Mouse (Mus musculus): Measurements from ENCODE around the gene Rxrb. TPM values are rescaled to one million over a fixed set of nuclear protein-coding genes. Genes with fewer than 3 reads are reported as not detected.

Rxrb gene
- polyA plus RNA-seq, 1 experiment from 2014 or later, result 54.8 TPM

DNA sequence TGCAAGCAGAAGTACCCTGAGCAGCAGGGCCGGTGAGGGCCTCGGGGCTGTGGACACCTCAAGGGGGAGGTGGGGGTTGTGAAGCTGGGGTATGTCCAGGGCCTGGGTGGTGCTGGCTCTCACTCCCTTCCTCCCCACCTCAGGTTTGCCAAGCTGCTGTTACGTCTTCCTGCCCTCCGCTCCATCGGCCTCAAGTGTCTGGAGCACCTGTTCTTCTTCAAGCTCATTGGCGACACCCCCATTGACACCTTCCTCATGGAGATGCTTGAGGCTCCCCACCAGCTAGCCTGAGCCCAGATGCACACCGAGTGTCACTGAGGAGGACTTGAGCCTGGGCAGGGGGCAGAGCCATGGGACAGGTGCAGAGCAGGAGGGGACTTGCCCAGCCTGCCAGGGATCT lies 5.6 kb downstream of the Rxrb start:
- ATAC-seq (ENCODE audit: low FRiP score), result no peak
- Histone ChIP-seq H3K27ac (no peak overlapping the region), H3K36me3 (replicated peaks) (peaks cover 45% of the 10 kb centered on the region), H3K4me3 (replicated peaks) (0 out of 2 replicates have a peak overlapping the region, but pooled peaks have one; percentile 1), H3K27me3 (peaks cover 22% of the 10 kb centered on the region), H3K4me2 (no peak overlapping the region), H3K4me1 (peaks cover 53% of the 10 kb centered on the region), H3K9ac (no peak overlapping the region), H3K9me3 (no peaks in the 10 kb centered on the region)
- WGBS, result 94% methylated on average over 7 of the region's 7 CpGs

DNA sequence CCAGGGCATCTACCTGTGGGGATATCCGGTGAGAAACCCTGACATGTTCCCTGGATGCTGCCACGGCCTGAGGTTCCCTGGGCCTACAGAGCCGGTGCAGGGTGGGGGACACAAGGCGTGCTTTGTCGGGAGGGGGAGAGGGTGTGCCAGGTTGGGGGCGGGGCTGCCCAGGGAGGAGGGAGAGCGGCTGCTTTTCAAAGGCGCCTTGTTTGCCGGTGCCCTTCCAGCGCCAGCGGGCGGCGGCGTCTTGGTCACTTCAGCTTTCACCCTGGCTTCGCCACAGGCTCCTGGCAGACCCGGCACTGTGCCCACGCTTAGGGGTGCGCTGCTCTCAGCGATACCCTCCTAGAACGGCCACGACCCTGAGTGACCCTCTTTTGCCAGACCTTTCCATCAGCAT lies 6.8 kb downstream of the Rxrb start:
- Histone ChIP-seq H3K4me1 (peaks cover 43% of the 10 kb centered on the region), H3K27me3 (peaks cover 23% of the 10 kb centered on the region), H3K4me2 (peak overlapping the region; percentile 61), H3K9me3 (no peaks in the 10 kb centered on the region), H3K4me3 (replicated peaks) (peak overlapping the region; percentile 28), H3K36me3 (replicated peaks) (peaks cover 45% of the 10 kb centered on the region), H3K9ac (peak overlapping the region; percentile 55), H3K27ac (peak overlapping the region; percentile 65; the same call in 1 of the 2 replicates)
- 12% methylated on average over 16 of the region's 21 CpGs for WGBS
- peak; percentile 53 for ATAC-seq (ENCODE audit: low FRiP score)

DNA sequence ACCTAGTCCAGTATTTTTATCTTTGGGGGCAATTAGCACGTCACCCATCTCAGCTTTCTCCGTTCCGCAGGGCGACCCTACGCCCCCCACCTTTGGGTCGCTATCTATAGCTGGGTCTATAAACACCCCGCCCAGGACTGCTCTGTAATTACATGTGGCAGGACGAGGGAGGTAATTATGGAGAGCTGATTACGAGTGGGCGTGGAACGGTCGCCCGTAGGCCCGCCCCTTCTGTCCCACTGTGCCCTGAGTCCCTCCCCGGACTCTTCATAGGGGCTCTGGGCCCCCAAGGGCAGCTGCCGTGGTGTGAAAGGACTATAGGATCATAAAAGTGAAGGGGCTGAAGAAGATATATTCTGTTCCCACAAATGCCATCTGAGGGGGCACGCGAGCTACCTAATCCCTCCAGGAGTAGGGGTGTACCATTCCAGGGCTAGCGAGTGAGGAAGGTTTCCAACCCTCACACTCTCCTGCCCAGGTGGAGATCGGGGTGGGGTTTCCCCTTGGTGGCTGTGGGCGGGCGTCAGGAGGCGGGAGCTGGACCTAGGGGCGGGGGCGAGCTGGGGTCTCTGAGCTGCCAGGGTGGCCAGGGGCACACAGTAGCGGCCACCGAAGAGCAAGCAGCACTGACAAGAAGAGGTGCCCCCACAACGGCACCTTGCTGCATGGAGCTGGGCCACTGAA lies 7.4 kb downstream of the Rxrb start, which contains the start of gene Col11a2:
Gene Col11a2 (plus strand): TSS at position 560 of the 684 bp plus-strand sequence.
- H3K4me3 ChIP-seq (replicated peaks), result peak within 1 kb of the TSS; percentile 28
- H3K9me3 ChIP-seq, result no peaks in the 10 kb centered on the region
- peak within 1 kb of the TSS; percentile 65; the same call in 1 of the 2 replicates for H3K27ac ChIP-seq
- ATAC-seq (ENCODE audit: low FRiP score), result peak; percentile 66
- WGBS, result 7% methylated on average over 28 of the region's 28 CpGs
- peaks cover 41% of the 10 kb centered on the region for H3K36me3 ChIP-seq (replicated peaks)
- H3K4me1 ChIP-seq, result peaks cover 37% of the 10 kb centered on the region
- peaks cover 23% of the 10 kb centered on the region for H3K27me3 ChIP-seq
- peak within 1 kb of the TSS; percentile 61 for H3K4me2 ChIP-seq
- peak within 1 kb of the TSS; percentile 55 for H3K9ac ChIP-seq

DNA sequence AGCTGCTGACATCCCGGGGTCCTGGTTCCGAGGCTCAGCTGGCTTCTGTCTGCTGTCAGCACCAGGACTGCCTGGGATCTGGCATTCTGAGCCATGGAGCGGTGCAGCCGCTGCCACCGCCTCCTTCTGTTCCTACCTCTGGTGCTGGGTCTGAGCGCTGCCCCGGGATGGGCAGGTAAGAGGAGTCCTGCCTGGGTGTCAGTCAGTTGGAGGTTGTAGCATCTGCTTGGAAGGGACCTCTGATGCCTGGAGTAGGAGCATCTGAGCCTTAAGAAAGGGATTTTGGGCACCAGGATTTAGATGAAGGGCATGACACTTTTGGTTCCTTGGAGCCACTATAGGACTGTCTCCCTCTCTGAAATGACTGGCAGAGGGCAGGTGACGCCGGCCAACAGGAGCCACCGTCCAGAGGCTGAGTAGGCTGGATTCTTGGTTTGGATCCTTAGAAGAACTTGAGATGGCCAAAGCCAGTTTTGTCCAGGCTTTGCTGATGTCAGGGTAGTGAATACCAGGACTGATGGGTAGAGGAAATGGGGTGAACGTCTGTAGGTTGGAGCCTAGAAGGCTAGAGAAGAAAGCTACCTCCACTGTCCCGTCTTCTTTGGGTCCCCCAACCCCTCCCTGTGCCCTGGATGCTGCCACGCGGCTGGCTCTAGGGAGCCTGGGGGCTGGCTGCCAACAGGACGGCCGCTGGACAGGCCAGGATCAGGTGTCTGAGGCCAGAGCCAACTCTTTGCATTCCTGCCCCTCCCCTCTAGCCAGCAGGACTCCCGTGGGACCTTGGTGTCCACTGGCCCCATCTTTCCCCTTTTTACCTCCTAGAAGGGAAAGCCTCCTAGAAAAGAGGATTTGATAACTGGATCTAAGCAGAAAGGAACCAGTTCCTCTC lies 8.2 kb downstream of the Rxrb start:
- ATAC-seq (ENCODE audit: low FRiP score), result 0 out of 2 replicates have a peak, but pooled peaks have one; percentile 16
- peaks cover 23% of the 10 kb centered on the region for H3K27me3 ChIP-seq

DNA sequence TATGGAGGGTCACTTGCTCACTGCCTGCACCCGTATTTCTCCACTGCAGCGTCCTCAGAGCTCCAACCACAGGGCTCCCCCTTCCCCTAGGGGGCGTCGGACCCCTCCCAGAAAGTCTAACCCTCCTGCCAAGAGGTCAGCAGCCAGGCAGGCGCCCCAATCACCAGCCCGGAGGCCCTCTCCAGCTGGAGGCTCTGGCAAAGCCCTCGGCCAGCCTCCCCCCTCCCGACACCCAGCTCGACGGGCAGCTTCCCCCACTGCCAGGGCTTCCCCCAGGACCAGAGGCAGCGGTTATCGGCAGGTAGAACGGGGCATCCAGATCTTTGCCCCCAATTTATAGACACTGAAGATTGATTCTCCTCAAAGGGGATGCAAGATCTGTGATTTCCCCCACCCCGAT lies 14.3 kb downstream of the Rxrb start:
- no peak overlapping the region for H3K4me2 ChIP-seq
- H3K4me3 ChIP-seq (replicated peaks), result no peak overlapping the region
- no peak for ATAC-seq (ENCODE audit: low FRiP score)
- 0 out of 2 replicates have a peak, but pooled peaks cover 4% of the 10 kb centered on the region for H3K9me3 ChIP-seq
- no peak overlapping the region for H3K9ac ChIP-seq
- peaks cover 9% of the 10 kb centered on the region; the same call in 1 of the 2 replicates for H3K27me3 ChIP-seq
- WGBS, result 76% methylated on average over 14 of the region's 14 CpGs
- no peak overlapping the region for H3K27ac ChIP-seq
- H3K4me1 ChIP-seq, result peaks cover 4% of the 10 kb centered on the region; the same call in 1 of the 2 replicates
- H3K36me3 ChIP-seq (replicated peaks), result no peaks in the 10 kb centered on the region

More for the DNA sequence above, 8.2 kb downstream of the Rxrb start:
- no peaks in the 10 kb centered on the region for H3K9me3 ChIP-seq
- 28% methylated on average over 17 of the region's 17 CpGs for WGBS
- peak overlapping the region; percentile 55 for H3K9ac ChIP-seq
- peaks cover 34% of the 10 kb centered on the region for H3K36me3 ChIP-seq (replicated peaks)
- peak overlapping the region; percentile 28 for H3K4me3 ChIP-seq (replicated peaks)
- H3K4me1 ChIP-seq, result peaks cover 35% of the 10 kb centered on the region
- H3K27ac ChIP-seq, result no peak overlapping the region
- H3K4me2 ChIP-seq, result peak overlapping the region; percentile 61

DNA sequence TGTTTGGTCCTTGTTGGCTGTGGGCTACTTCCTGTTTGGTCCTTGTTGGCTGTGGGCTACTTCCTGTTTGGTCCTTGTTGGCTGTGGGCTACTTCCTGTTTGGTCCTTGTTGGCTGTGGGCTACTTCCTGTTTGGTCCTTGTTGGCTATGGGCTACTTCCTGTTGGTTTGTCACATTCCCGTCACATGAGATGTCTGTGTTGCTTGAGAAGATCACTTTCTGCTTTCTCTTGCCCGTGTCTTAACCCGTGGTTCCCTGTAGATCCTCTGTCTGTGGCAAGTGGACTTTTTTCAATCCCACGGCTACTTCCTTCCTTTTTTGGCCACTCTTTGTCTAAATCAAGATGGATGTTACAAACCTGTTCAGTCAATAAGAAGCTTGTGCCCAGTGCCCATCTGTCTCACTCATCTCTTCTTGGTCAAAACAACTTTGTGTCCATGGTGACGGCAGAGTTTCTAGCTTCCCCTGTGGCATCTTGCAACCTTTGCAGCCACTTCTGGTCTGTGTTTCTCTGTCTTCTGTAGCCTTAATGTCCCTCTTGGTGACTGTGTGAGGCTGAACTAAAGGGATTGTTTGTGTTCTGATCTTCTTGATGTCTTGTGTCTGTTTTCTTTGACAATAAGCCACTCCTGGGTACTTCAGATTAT lies 15.9 kb downstream of the Rxrb start:
- no peak for ATAC-seq (ENCODE audit: low FRiP score)
- Histone ChIP-seq H3K4me3 (replicated peaks) (no peak overlapping the region), H3K36me3 (replicated peaks) (no peaks in the 10 kb centered on the region), H3K9ac (no peak overlapping the region), H3K27ac (no peak overlapping the region), H3K9me3 (0 out of 2 replicates have a peak, but pooled peaks cover 4% of the 10 kb centered on the region), H3K27me3 (no peaks in the 10 kb centered on the region), H3K4me1 (no peaks in the 10 kb centered on the region), H3K4me2 (no peak overlapping the region)
- WGBS, result 93% methylated on average over 5 of the region's 5 CpGs

DNA sequence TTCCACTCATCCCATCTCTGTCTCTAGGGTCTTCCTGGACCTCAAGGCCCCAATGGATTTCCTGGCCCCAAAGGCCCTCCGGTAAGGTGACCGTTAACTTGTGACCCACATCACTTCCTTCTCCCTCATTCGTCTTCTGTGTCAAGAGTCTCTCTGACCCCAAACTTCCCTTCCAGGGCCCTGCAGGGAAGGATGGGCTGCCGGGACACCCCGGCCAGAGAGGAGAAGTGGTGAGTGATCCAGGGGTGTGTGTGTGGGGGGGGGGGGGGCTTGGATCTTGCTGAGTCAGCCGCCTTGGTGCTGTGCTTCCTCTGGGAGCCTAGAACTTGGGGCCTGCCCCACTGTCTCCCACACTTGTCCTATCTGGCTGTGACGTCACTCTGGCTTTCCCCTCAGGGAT lies 25.6 kb downstream of the Rxrb start:
- Histone ChIP-seq H3K4me1 (no peaks in the 10 kb centered on the region), H3K4me3 (replicated peaks) (no peak overlapping the region), H3K36me3 (replicated peaks) (0 out of 2 replicates have a peak, but pooled peaks cover 2% of the 10 kb centered on the region), H3K27ac (no peak overlapping the region), H3K27me3 (no peaks in the 10 kb centered on the region), H3K9ac (no peak overlapping the region), H3K4me2 (no peak overlapping the region), H3K9me3 (no peaks in the 10 kb centered on the region)
- no peak for ATAC-seq (ENCODE audit: low FRiP score)
- WGBS, result 91% methylated on average over 7 of the region's 7 CpGs

DNA sequence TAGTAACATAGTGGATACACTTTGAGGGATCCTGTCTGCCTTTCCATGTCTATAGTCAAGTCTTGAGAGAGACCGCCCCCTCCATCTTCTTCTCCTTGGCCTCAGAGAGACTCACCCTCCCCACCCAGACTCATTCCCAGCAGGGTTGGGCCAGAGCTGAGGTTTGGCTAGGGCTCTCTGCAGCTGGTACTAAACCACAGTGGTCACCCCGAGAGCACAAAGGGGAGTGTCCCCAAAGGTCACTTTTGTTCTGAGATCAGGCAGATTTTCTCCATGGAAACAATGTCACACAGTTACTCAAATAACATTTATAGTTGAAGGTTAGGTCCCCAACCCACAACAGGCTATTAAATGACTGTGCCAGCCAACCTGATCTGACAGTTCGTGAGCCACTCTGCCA lies 37.3 kb downstream of the Rxrb start:
- Histone ChIP-seq H3K9ac (no peak overlapping the region), H3K36me3 (replicated peaks) (no peaks in the 10 kb centered on the region), H3K4me2 (no peak overlapping the region), H3K4me3 (replicated peaks) (no peak overlapping the region), H3K4me1 (no peaks in the 10 kb centered on the region), H3K27ac (no peak overlapping the region), H3K27me3 (0 out of 2 replicates have a peak, but pooled peaks cover 3% of the 10 kb centered on the region), H3K9me3 (no peaks in the 10 kb centered on the region)
- WGBS, result 66% methylated on average over 3 of the region's 3 CpGs
- no peak for ATAC-seq (ENCODE audit: low FRiP score)

DNA sequence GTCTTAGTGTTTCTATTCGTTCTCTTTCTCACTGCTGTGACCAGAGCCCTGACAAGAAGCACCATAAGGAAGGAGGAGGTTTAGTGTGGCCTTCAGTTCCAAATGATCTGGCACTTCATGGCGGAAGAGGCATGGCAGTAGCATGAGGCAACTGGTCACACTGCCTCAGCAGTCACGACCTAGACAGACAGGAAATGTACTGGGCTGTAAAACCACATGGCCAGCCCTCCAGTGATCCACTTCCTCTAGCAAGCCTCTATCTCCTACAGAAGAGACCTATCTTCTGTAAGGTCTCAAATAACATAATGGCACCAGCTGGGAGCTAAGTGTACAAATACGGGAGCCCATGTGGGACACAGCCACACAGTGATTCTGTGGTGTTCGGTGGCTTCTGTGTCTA lies 40.5 kb downstream of the Rxrb start:
- Histone ChIP-seq H3K9ac (no peak overlapping the region), H3K4me2 (no peak overlapping the region), H3K36me3 (replicated peaks) (no peaks in the 10 kb centered on the region), H3K27me3 (peaks cover 24% of the 10 kb centered on the region), H3K4me1 (peaks cover 10% of the 10 kb centered on the region), H3K9me3 (no peaks in the 10 kb centered on the region), H3K27ac (no peak overlapping the region), H3K4me3 (replicated peaks) (no peak overlapping the region)
- 74% methylated on average over 5 of the region's 5 CpGs for WGBS
- no peak for ATAC-seq (ENCODE audit: low FRiP score)

DNA sequence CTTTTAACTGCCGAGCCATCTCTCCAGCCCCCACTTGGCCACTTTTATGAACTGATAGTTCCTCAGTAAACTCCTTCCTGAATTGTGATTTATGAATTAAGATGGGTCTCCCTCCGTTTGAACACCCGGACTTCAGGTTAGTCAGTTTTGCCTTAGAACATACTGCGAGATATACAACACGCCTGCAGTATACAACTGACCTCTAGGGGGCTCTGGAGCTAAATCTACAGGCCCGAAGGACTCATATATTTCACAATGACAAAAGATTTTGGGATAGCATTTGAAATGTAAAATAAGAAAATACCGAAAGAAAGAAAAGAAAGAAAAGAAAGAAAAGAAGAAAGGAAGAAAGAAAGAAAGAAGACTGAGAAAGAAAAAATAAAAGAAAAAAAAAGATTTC lies 43.7 kb downstream of the Rxrb start:
- WGBS, result 42% methylated on average over 7 of the region's 7 CpGs
- Histone ChIP-seq H3K27ac (no peak overlapping the region), H3K4me1 (peaks cover 13% of the 10 kb centered on the region), H3K9ac (no peak overlapping the region), H3K4me2 (no peak overlapping the region), H3K27me3 (peaks cover 27% of the 10 kb centered on the region), H3K9me3 (no peaks in the 10 kb centered on the region), H3K36me3 (replicated peaks) (no peaks in the 10 kb centered on the region), H3K4me3 (replicated peaks) (no peak overlapping the region)
- ATAC-seq (ENCODE audit: low FRiP score), result no peak

DNA sequence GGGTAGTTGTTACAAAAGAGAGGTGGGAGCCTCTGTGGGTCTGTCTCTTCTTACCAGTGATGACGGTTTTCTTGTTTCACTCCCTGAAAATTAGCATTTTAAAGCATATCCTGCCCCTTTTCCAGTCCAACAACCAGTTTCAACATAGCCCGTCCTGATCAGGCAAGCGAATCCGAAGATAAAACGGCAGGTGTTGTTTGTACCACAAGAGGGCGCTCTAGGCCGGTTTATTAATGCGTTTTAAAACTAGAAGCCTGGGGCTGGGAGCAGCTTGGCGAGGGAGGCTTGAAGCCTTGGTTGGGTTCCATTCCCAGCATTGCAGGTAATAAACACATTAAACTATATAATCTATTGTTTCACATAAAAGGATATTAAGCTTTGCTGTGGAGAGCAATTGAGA lies 45.9 kb downstream of the Rxrb start:
- no peaks in the 10 kb centered on the region for H3K36me3 ChIP-seq (replicated peaks)
- no peak overlapping the region for H3K27ac ChIP-seq
- no peak overlapping the region for H3K4me2 ChIP-seq
- 2% methylated on average over 9 of the region's 9 CpGs for WGBS
- H3K9me3 ChIP-seq, result no peaks in the 10 kb centered on the region
- peaks cover 14% of the 10 kb centered on the region for H3K4me1 ChIP-seq
- ATAC-seq (ENCODE audit: low FRiP score), result no peak
- no peak overlapping the region for H3K9ac ChIP-seq
- no peak overlapping the region for H3K4me3 ChIP-seq (replicated peaks)
- peaks cover 27% of the 10 kb centered on the region for H3K27me3 ChIP-seq

DNA sequence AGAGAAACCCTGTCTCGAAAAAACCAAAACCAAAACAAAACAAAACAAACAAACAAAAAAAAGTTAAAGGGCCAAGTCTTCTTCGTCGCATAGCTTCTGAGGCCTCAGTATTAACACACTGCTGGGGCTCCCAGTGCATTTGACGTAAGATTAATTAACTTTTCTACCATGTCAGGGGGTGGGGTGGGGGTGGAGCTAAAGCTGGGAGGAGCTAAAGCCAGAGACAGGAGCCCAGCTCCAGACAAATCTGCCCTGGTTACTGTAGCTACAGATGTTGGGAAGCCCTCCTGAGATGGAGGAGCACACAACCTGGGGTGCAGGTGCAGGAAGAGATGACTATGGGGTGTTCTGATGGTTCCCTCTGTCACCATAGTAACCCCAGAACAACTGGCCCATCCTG lies 46.5 kb downstream of the Rxrb start:
- H3K9me3 ChIP-seq, result no peaks in the 10 kb centered on the region
- peaks cover 20% of the 10 kb centered on the region for H3K4me1 ChIP-seq
- H3K27ac ChIP-seq, result no peak overlapping the region
- ATAC-seq (ENCODE audit: low FRiP score), result no peak
- peaks cover 27% of the 10 kb centered on the region for H3K27me3 ChIP-seq
- WGBS, result 61% methylated on average over 4 of the region's 4 CpGs
- H3K9ac ChIP-seq, result no peak overlapping the region
- H3K4me2 ChIP-seq, result no peak overlapping the region
- no peaks in the 10 kb centered on the region for H3K36me3 ChIP-seq (replicated peaks)
- no peak overlapping the region for H3K4me3 ChIP-seq (replicated peaks)
